Mouse (Mus musculus): ENCODE measurements around the gene Zfp59.
"Not testable (repeated sequence)": the region's sequence is repeated elsewhere in the genome, so short reads cannot be mapped to it uniquely, and the experiment has no call there.

Zfp59 gene

GRCm38 (mm10) chr7:27862578-27862977, 24.2 kb downstream of the Zfp59 start:
- not testable (repeated sequence) for DNase-seq (ENCODE audit: low spot score in 2 of 2)

- no peak for DNase-seq (ENCODE audit: low spot score in 2 of 2)
Measured at GRCm38 (mm10) chr7:27881721-27882120, 43.3 kb downstream of the Zfp59 start.

- no peak for DNase-seq (ENCODE audit: low spot score in 2 of 2)
Measured at GRCm38 (mm10) chr7:27900601-27901000, 62.2 kb downstream of the Zfp59 start.

GRCm38 (mm10) chr7:27905061-27905848, 66.8 kb downstream of the Zfp59 start:
- DNase-seq (ENCODE audit: low spot score in 2 of 2) = no peak
